Mouse (Mus musculus) liver, embryonic 16.5 days (tissue): ENCODE results near the gene Mesp1. TPM values are rescaled to one million over a fixed set of nuclear protein-coding genes. Genes with fewer than 3 reads are reported as not detected.

Experiments
- ATAC-seq: fragments of 200-750 bp; cut with Nextera tagmentation; 2 replicates; pipeline ENCODE4 v1.8.0; 2017; ENCODE audit warnings: low read depth, mild to moderate bottlenecking, moderate number of reproducible peaks, moderate library complexity
- H3K27ac ChIP-seq: fragments of 300-500 bp; sonication (generic); 2 replicates; pipeline ENCODE4 v1.5.1; 2014; ENCODE audit warnings: mild to moderate bottlenecking, low read length
- H3K27me3 ChIP-seq: fragments of 300-500 bp; sonication (generic); 2 replicates; pipeline ENCODE4 v1.6.1; 2014; ENCODE audit warnings: low read depth, low read length, mixed read lengths; ENCODE audit not compliant: control insufficient read depth, insufficient read depth
- H3K36me3 ChIP-seq: fragments of 300-500 bp; sonication (generic); 2 replicates; pipeline ENCODE4 v1.6.1; 2014; ENCODE audit warnings: mild to moderate bottlenecking; ENCODE audit not compliant: control insufficient read depth, insufficient read depth
- H3K4me1 ChIP-seq: fragments of 300-500 bp; sonication (generic); 2 replicates; pipeline ENCODE4 v1.6.1; 2014; ENCODE audit warnings: low read depth, low read length, mixed read lengths; ENCODE audit not compliant: control insufficient read depth
- H3K4me2 ChIP-seq: fragments of 300-500 bp; sonication (generic); 2 replicates; pipeline ENCODE4 v1.6.1; 2014; ENCODE audit warnings: low read depth, low read length, mixed read lengths
- H3K4me3 ChIP-seq: fragments of 300-500 bp; sonication (generic); 2 replicates; pipeline ENCODE4 v1.5.1; 2014; ENCODE audit warnings: low read depth, mild to moderate bottlenecking, low read length
- H3K9ac ChIP-seq: fragments of 300-500 bp; sonication (generic); 2 replicates; pipeline ENCODE4 v1.6.1; 2014; ENCODE audit warnings: low read depth, low read length
- H3K9me3 ChIP-seq: fragments of 300-500 bp; sonication (generic); replicated peaks from 2 replicates; pipeline ENCODE4 v1.6.1; 2016; ENCODE audit warnings: low read length; ENCODE audit not compliant: control insufficient read depth
- WGBS: fragments of 180-500 bp; shearing (Covaris S2); extraction: QIAGEN DNeasy Blood & Tissue Kit; methylation state at CpG from one replicate; pipeline ENCODE4 v1.1.7; 2014; ENCODE audit not compliant: insufficient replicate concordance; 5-methylcytosine and 5-hydroxymethylcytosine counted together
- polyA plus RNA-seq: library from polyadenylated mRNA; unstranded; fragments of >200 nt; fragmentation: Nextera tagmentation; extraction: Ambion mirVana; gene quantifications from 2 replicates; pipeline ENCODE4 v1.2.1, GENCODE M21; 2015

Gene Mesp1
- polyA plus RNA-seq, 1 experiment from 2014 or later = not detected

DNA sequence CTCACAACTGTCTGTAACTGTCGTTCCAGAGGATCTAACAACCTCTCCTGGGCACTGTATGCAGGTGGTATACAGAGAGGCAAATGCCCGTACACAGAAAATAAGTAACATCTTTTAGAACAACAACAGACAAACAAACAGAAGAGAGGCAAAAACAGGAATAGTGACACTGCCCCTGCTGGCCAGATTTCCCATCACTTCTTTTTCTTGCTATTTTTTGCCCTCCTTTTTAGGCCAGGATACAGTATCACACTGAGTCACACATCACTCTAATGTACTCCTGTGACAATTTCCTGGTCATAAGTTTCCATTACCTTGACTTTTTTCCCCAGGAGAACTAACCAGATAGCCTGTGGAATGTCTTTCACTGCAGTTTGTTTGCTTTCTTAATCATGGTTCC lies 37.3 kb downstream of the Mesp1 start:
- Histone ChIP-seq H3K4me1 (no peaks in the 10 kb centered on the region), H3K27ac (no peak overlapping the region), H3K36me3 (no peaks in the 10 kb centered on the region), H3K4me3 (no peak overlapping the region), H3K9me3 (no peaks in the 10 kb centered on the region), H3K27me3 (no peaks in the 10 kb centered on the region), H3K9ac (no peak overlapping the region), H3K4me2 (no peak overlapping the region)
- no peak for ATAC-seq
- 39% methylated on average over 2 of the region's 2 CpGs for WGBS

DNA sequence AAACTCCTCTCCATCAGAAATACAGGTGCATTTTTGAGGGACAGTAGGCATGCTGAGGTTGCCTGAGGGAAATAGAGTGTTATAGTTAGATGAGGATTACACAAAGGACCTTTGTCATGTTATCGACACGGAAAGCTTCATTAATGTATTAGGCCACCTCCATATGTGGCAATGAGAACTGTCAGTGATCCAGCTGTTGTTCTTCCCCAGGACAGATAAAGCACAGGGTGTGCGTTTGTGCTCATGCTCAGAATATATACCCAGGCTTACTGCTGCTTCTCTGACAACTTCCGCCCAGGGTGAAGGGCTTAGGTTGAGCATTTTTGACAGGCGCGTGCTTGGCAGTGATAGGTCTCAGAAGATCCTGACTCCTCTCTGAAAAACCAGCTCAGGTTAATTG lies 44.1 kb downstream of the Mesp1 start:
- Histone ChIP-seq H3K9ac (no peak overlapping the region), H3K36me3 (no peaks in the 10 kb centered on the region), H3K27me3 (no peaks in the 10 kb centered on the region), H3K4me3 (no peak overlapping the region), H3K9me3 (no peaks in the 10 kb centered on the region), H3K4me1 (no peaks in the 10 kb centered on the region), H3K27ac (no peak overlapping the region), H3K4me2 (no peak overlapping the region)
- 68% methylated on average over 6 of the region's 6 CpGs for WGBS
- ATAC-seq = no peak

DNA sequence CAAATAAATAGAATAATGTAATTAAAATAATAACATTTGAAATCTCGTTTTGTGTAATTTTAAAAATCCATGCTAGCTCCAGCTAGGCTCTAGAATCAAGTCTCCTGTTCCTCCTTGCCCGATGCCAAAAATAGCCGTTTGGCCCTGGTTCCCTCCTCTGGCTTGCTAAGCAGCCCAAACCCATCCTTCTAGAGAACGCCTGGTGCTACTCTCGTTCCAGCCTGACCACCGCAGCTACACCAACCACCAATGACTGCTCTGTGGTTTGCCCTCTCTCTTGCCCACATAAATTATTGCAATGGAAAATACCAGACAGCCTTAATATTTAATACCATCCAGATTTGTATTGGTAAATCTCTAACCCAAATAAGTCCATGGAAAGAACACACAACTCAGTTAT lies 45.9 kb downstream of the Mesp1 start:
- Histone ChIP-seq H3K4me1 (peaks cover 4% of the 10 kb centered on the region), H3K36me3 (no peaks in the 10 kb centered on the region), H3K9me3 (no peaks in the 10 kb centered on the region), H3K4me3 (no peak overlapping the region), H3K9ac (no peak overlapping the region), H3K4me2 (no peak overlapping the region), H3K27me3 (no peaks in the 10 kb centered on the region), H3K27ac (no peak overlapping the region)
- 43% methylated on average over 6 of the region's 6 CpGs for WGBS
- no peak for ATAC-seq

DNA sequence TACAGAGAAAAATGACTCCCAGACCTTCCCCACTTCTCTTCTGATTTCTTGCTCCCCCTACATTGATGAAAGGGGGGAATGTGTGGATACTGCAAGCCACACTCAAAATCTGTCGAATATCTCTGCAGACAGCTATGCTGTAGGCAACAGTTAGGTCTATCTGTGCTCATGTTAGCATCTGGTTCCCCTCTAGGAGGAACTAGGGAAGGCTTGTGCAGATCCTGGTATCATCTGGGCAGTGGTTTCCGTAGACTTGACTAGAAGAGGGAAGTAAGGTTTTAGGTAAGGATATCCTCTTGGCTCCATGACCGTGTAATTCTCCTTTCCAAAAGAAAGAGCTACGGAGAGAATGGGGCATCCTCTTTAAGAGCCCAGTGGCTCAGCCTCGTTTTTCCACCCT lies 49.0 kb downstream of the Mesp1 start:
- no peaks in the 10 kb centered on the region for H3K27me3 ChIP-seq
- no peak for ATAC-seq
- 21% methylated on average over 5 of the region's 5 CpGs for WGBS

DNA sequence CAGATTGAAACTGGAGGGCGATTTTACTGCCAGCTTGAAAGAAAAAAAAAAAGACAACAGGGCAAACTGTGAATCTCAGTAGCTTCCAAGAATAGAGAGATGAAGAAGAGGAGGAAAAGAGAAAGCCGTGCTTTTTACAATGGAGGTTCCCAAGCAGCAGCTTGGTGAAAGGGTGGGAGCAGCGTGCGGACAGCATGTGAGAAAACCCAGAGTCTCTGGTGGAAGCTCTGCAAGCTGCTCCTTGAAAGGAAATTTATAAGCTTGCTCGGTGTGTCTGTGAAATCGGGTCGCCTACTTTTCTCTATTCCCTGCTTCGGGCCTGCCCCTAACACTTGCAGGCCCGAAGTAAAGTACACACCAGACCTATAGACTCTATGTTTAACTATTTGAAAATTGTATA lies 49.5 kb downstream of the Mesp1 start:
- Histone ChIP-seq H3K9me3 (no peaks in the 10 kb centered on the region), H3K9ac (no peak overlapping the region), H3K36me3 (no peaks in the 10 kb centered on the region), H3K27me3 (no peaks in the 10 kb centered on the region), H3K27ac (no peak overlapping the region), H3K4me2 (no peak overlapping the region), H3K4me3 (no peak overlapping the region), H3K4me1 (peaks cover 8% of the 10 kb centered on the region)
- ATAC-seq = no peak
- 72% methylated on average over 9 of the region's 9 CpGs for WGBS

More for the DNA sequence above, 49.0 kb downstream of the Mesp1 start:
- Histone ChIP-seq H3K4me3 (no peak overlapping the region), H3K4me1 (peaks cover 8% of the 10 kb centered on the region), H3K36me3 (no peaks in the 10 kb centered on the region), H3K9me3 (no peaks in the 10 kb centered on the region), H3K27ac (no peak overlapping the region), H3K4me2 (no peak overlapping the region), H3K9ac (no peak overlapping the region)

DNA sequence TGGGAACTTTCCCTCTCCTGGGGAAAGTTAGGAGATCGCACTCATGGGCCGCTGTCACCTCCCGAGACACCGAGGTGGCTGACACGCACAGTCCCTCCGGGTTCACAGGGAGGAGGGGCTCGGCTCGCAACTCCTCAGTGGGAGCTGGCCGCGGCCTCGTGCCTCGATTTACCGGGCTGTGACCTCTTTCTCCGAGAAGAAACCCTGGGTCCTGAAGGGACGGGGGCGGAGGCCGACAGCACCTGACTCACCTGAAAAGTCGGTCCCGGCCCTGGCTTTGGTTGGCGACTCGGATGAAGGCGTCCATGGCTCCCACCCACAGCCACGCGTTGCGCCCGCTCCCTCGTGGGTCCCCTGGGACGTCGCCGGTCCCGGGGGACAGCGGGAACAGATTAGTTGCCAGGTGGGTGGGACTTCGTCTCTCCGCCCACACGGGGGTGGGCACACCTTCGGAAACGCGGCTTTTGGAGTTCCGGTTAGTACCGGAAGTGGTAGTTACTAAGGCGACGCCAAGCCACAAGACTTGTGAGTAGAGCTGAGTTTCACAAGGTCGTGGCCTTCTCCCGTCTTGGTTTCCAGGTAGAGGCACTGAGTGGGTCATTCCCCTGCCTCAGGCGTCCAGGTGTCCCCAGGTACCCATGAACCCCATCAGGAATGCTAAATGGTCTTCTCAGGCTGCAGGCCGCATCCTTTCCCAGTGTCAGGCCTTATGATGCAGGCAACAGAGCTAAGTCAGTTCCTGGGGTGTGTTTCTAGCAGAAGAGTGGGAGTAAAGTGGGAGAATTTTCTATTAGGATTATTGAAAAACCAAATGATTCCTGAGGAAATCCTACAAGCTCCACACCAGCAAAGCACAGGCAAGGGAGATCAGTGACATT lies 50.7 kb downstream of the Mesp1 start, which contains the start of the genes Pex11a and Wdr93:
Gene Pex11a (minus strand): TSS at position 473 of the 878 bp plus-strand sequence.
Gene Wdr93 (plus strand): TSS at position 505 of the 878 bp plus-strand sequence.
- Histone ChIP-seq H3K27ac (no peak within 1 kb of the TSS), H3K27me3 (no peaks in the 10 kb centered on the region), H3K9me3 (no peaks in the 10 kb centered on the region), H3K4me2 (peak within 1 kb of the TSS; percentile 92), H3K4me3 (peak within 1 kb of the TSS; percentile 69), H3K9ac (peak within 1 kb of the TSS; percentile 62), H3K4me1 (peaks cover 8% of the 10 kb centered on the region), H3K36me3 (no peaks in the 10 kb centered on the region)
- 2% methylated on average over 46 of the region's 46 CpGs for WGBS
- peak; percentile 78 for ATAC-seq

DNA sequence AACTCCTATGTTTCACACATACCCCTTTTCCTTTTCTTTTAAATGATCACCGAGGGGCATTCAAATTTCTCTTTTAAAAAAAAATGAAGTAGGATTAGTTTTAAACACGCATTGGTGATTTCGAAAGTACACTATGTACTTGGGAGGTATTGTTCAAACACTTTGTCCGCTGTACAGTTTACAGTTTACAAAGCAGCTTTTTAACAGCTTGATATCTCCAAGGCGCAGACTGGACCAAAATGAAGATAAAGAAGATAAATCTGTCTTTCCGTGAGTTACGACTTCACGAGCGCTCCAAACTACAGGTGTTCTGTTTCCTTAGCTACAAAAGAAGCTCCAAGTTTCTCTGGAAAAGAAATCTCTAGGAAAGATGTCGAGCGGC lies 51.3 kb downstream of the Mesp1 start:
- H3K4me1 ChIP-seq = peaks cover 8% of the 10 kb centered on the region
- H3K4me2 ChIP-seq = peak overlapping the region; percentile 92
- no peaks in the 10 kb centered on the region for H3K36me3 ChIP-seq
- no peak overlapping the region for H3K27ac ChIP-seq
- no peaks in the 10 kb centered on the region for H3K9me3 ChIP-seq
- H3K27me3 ChIP-seq = no peaks in the 10 kb centered on the region
- no peak for ATAC-seq
- H3K4me3 ChIP-seq = peak overlapping the region; percentile 69
- WGBS = 9% methylated on average over 11 of the region's 11 CpGs
- H3K9ac ChIP-seq = peak overlapping the region; percentile 62

Other genes starting within 250 kb of the Mesp1 start
- gene Rhcg, start 176.1 kb downstream of the Mesp1 start, polyA plus RNA-seq = 0.15 and 0.18 TPM in 2 replicates
- 4.7 and 5.5 TPM in 2 replicates for gene Ticrr, start 133.6 kb downstream of the Mesp1 start, polyA plus RNA-seq
- 0.19 and 0.22 TPM in 2 replicates for gene Kif7, start 78.1 kb downstream of the Mesp1 start, polyA plus RNA-seq
- not detected in 2 replicates for gene Plin1, start 60.9 kb downstream of the Mesp1 start, polyA plus RNA-seq
- 4.5 and 4.9 TPM in 2 replicates for gene Pex11a, start 50.7 kb downstream of the Mesp1 start, polyA plus RNA-seq
- 0.07 and 0.09 TPM in 2 replicates for gene Wdr93, start 50.6 kb downstream of the Mesp1 start, polyA plus RNA-seq
- gene Mesp2, start 16.9 kb upstream of the Mesp1 start, polyA plus RNA-seq = 0.07 TPM in 1 of 2 replicates, not detected in the other
- gene Anpep, start 67.3 kb upstream of the Mesp1 start, polyA plus RNA-seq = 16.8 and 26.6 TPM in 2 replicates
- gene Ap3s2, start 126.9 kb upstream of the Mesp1 start, polyA plus RNA-seq = 9.1 and 9.8 TPM in 2 replicates
- gene Arpin, start 141.6 kb upstream of the Mesp1 start, polyA plus RNA-seq = 3.1 and 3.2 TPM in 2 replicates
- 6.8 and 7.4 TPM in 2 replicates for gene Zfp710, start 231.0 kb upstream of the Mesp1 start, polyA plus RNA-seq